Mouse (Mus musculus) liver, embryonic 14.5 days (tissue): ENCODE data around the gene Astn2. TPM values are rescaled to one million over a fixed set of nuclear protein-coding genes. Genes with fewer than 3 reads are reported as not detected.
"Not testable (repeated sequence)": the region's sequence is repeated elsewhere in the genome, so short reads cannot be mapped to it uniquely, and the experiment has no call there.

Experiments
- ATAC-seq: fragments of 200-750 bp; cut with Nextera tagmentation; 2 replicates; pipeline ENCODE4 v1.8.0; 2017; ENCODE audit warnings: moderate number of reproducible peaks, mild to moderate bottlenecking, moderate library complexity; ENCODE audit not compliant: insufficient read depth
- DNase-seq, 3 experiments: peaks; one replicate each; pipeline ENCODE4 v3.0.0-alpha.2; 2012 to 2013; ENCODE audit warnings: low read depth in 3 of 3, low spot score in 3 of 3
- H3K27ac ChIP-seq: fragments of 300-500 bp; sonication (generic); 2 replicates; pipeline ENCODE4 v1.5.1; 2014; ENCODE audit warnings: moderate library complexity, mild to moderate bottlenecking, control low read depth, inconsistent platforms
- H3K27me3 ChIP-seq: fragments of 300-500 bp; sonication (generic); 2 replicates; pipeline ENCODE4 v1.6.1; 2014; ENCODE audit warnings: mild to moderate bottlenecking, low read length, moderate library complexity; ENCODE audit not compliant: control insufficient read depth, insufficient read depth
- H3K36me3 ChIP-seq: fragments of 300-500 bp; sonication (generic); replicated peaks from 2 replicates; pipeline ENCODE4 v1.6.1; 2014; ENCODE audit warnings: low read depth; ENCODE audit not compliant: control insufficient read depth, insufficient read depth
- H3K4me1 ChIP-seq, 2 experiments: fragments of 200-500 bp in 1 of 2; fragments of 300-500 bp in 1 of 2; sonication (generic) in 1 of 2; replicated peaks; 2 replicates each; pipeline ENCODE4 v1.6.1; 2012 to 2014; ENCODE audit warnings: antibody characterized with exemption in 1 of 2, inconsistent platforms in 1 of 2, low read length in 1 of 2; ENCODE audit not compliant: control insufficient read depth in 2 of 2, insufficient read depth in 2 of 2
- H3K4me2 ChIP-seq: fragments of 300-500 bp; sonication (generic); 2 replicates; pipeline ENCODE4 v1.6.1; 2014; ENCODE audit warnings: low read depth, mild to moderate bottlenecking, control low read depth, moderate library complexity
- H3K4me3 ChIP-seq, 2 experiments: fragments of 200-500 bp in 1 of 2; fragments of 300-500 bp in 1 of 2; sonication (generic) in 1 of 2; 2 replicates each; pipeline ENCODE4 v1.5.1; 2012 to 2014; ENCODE audit warnings: low read depth in 2 of 2, low read length in 2 of 2, mild to moderate bottlenecking in 2 of 2, control low read depth in 1 of 2, inconsistent platforms in 1 of 2, moderate library complexity in 1 of 2; ENCODE audit not compliant: insufficient read depth in 1 of 2
- H3K9ac ChIP-seq: fragments of 300-500 bp; sonication (generic); replicated peaks from 2 replicates; pipeline ENCODE4 v1.6.1; 2014; ENCODE audit warnings: mild to moderate bottlenecking, control low read depth, moderate library complexity
- H3K9me3 ChIP-seq: fragments of 300-500 bp; sonication (generic); 2 replicates; pipeline ENCODE4 v1.6.1; 2016; ENCODE audit warnings: low read length, mixed read lengths; ENCODE audit not compliant: control insufficient read depth
- CTCF ChIP-seq: IDR thresholded peaks from 2 replicates; pipeline ENCODE4 v1.5.1; 2016; ENCODE audit warnings: antibody characterized with exemption, low read depth, control low read depth
- EP300 ChIP-seq: IDR thresholded peaks from 2 replicates; pipeline ENCODE4 v1.6.1; 2016; ENCODE audit warnings: antibody characterized with exemption, low read depth
- WGBS: fragments of 180-500 bp; shearing (Covaris S2); extraction: QIAGEN DNeasy Blood & Tissue Kit; methylation state at CpG from one replicate; pipeline ENCODE4 v1.1.7; 2014; ENCODE audit not compliant: insufficient replicate concordance; 5-methylcytosine and 5-hydroxymethylcytosine counted together
- polyA plus RNA-seq, 2 experiments: library from polyadenylated mRNA; depleted of rRNA in 1 of 2; stranded (reverse) in 1 of 2; unstranded in 1 of 2; fragments of >200 nt; fragmentation: Nextera tagmentation in 1 of 2; extraction: Ambion mirVana in 1 of 2; gene quantifications; 2 replicates each; pipeline versions ENCODE4 v1.2.1 to v1.2.3; 2012 to 2014

Astn2 gene
- polyA plus RNA-seq, 2 experiments = 0.16 TPM; not detected in 1

DNA sequence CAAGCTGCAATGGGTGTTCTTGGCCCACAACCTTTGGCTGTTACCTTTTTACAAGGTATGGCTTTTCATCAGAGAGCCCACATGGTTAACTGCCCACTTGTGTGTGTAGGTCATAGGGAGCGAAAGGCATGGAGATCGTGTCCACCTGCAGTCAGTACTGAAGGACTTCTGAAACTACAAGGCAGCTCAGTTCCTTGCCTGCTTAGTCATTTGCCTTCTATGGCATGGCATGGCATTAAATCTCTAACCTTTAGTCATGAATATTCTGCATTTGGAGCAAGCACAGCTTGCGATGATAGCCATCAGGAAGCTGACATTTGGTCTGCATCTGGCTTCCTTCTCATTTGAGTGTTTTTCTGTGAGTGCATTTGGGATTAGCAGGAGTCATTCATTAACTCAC, 720.0 kb downstream of the Astn2 start:
- H3K4me2 ChIP-seq = no peak overlapping the region
- no peaks in the 10 kb centered on the region; a peak in 1 of 4 replicates for H3K4me1 ChIP-seq
- no peak overlapping the region for H3K27ac ChIP-seq
- no peaks in the 10 kb centered on the region for H3K9me3 ChIP-seq
- no peak overlapping the region for H3K4me3 ChIP-seq
- no peaks in the 10 kb centered on the region for H3K27me3 ChIP-seq
- TF ChIP-seq EP300 (no peak), CTCF (no peak)
- DNase-seq (no peak), ATAC-seq (no peak)
- H3K36me3 ChIP-seq = no peaks in the 10 kb centered on the region
- H3K9ac ChIP-seq = no peak overlapping the region
- 61% methylated on average over 3 of the region's 3 CpGs for WGBS

DNA sequence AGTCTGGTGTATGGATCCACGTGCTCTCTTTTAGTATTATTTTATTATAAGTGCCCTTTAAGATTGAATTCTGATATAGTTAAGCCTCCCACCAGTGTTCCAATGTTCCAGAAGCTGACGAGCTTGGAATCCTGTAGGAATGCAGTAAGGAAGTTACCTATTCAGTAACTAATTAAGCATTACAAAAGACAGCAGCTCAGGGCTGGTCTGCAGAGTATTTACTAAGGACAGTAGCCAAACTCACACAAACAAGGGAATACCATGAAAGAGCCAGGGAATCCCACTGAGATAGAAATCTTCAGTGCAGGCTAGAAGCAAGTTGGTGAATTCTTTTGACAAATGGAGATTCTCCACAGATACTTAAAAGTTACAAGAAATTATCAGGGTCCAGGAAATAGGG, 724.6 kb downstream of the Astn2 start:
- not testable (repeated sequence) for H3K36me3 ChIP-seq, H3K4me1 ChIP-seq, H3K27me3 ChIP-seq, H3K4me2 ChIP-seq, H3K9ac ChIP-seq, H3K27ac ChIP-seq, H3K4me3 ChIP-seq, H3K9me3 ChIP-seq, ATAC-seq, DNase-seq
- WGBS = 42% methylated on average over 2 of the region's 2 CpGs

DNA sequence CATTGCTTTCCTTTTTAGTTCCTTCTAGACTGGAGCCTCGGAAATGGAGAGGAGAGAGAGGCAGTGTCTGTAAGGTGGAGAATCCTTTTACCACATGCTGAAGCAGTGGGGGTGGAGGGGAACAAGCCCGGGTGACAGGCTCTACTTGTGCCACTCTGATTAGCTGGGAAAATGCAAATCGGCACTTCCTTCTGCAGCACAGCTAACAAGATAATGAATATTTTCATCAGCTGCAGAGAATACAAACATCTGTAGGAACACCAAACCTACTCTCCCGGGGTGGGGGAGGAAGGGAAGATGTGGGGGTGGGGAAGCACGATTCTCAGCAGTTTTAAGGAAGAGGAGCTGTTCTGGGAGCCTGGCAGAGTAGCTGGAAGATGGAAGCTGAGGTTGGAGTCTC, 725.5 kb downstream of the Astn2 start:
- H3K4me1 ChIP-seq = no peaks in the 10 kb centered on the region
- no peaks in the 10 kb centered on the region for H3K9me3 ChIP-seq
- no peaks in the 10 kb centered on the region for H3K27me3 ChIP-seq
- no peak overlapping the region for H3K4me3 ChIP-seq
- no peak overlapping the region for H3K4me2 ChIP-seq
- WGBS = 17% methylated on average over 5 of the region's 5 CpGs
- H3K9ac ChIP-seq = no peak overlapping the region
- no peaks in the 10 kb centered on the region for H3K36me3 ChIP-seq
- no peak for TF ChIP-seq CTCF
- no peak for TF ChIP-seq EP300
- DNase-seq = no peak
- H3K27ac ChIP-seq = no peak overlapping the region
- no peak for ATAC-seq

DNA sequence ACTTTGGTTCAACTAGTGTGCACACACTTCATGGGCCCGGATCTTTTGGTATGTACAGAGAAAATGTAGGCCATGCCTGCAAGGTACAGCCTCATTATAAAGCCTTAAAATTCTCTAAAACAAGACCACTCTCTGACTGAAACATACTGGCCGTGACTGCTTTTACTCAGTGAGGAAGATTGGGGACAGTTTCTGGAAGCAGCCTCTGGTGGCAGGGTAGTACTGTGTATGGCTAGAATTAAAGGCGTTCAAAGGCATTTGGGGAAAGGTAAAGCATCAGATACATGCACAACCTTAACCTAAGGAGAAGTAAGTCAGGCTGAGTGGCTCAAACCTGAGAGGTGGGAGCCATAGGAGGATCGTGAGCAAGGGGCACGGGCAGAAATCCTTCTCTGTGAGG, 725.9 kb downstream of the Astn2 start:
- no peak overlapping the region for H3K4me3 ChIP-seq
- DNase-seq = no peak
- no peaks in the 10 kb centered on the region for H3K36me3 ChIP-seq
- H3K27ac ChIP-seq = no peak overlapping the region
- H3K9ac ChIP-seq = no peak overlapping the region
- no peaks in the 10 kb centered on the region for H3K27me3 ChIP-seq
- no peaks in the 10 kb centered on the region for H3K9me3 ChIP-seq
- TF ChIP-seq CTCF = no peak
- TF ChIP-seq EP300 = no peak
- no peak for ATAC-seq
- no peaks in the 10 kb centered on the region for H3K4me1 ChIP-seq
- WGBS = 43% methylated on average over 5 of the region's 5 CpGs
- H3K4me2 ChIP-seq = no peak overlapping the region

DNA sequence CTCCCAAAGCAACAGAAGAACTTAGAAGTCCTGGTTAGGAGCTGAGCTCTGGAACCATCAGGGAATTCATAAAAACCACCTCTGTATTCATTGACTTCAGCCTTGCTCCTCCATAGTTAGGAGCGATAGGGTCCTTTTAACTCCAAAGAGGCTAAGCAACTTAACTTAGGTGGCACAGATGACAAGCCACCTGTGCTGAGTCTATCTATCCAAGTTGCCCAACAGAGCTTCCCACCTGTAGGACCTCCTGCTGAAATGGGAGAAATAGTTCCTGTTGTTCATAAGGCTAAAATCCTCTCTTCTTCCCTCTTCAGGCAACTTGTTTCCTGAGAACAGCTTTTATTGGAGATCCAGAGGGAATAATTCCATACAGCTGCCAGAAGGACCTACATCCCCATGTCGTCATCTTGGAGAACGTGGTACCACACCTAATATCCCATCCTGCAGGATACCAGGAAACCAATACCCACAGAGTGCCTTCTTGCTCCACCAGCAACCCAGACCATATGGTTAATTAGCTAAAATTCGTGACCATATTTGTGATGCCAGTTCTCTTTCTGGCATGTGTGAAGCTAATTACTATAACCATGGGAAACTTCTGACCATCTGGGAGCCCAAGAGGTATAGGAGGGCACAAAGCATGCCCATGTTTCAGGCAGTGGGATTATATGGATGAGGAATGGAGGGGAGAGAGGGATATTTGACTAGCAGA, 730.0 kb downstream of the Astn2 start:
- H3K36me3 ChIP-seq = no peaks in the 10 kb centered on the region
- no peaks in the 10 kb centered on the region for H3K4me1 ChIP-seq
- DNase-seq (no peak), ATAC-seq (no peak)
- H3K9me3 ChIP-seq = no peaks in the 10 kb centered on the region
- no peak overlapping the region for H3K27ac ChIP-seq
- H3K4me3 ChIP-seq = no peak overlapping the region
- H3K4me2 ChIP-seq = no peak overlapping the region
- TF ChIP-seq CTCF = no peak
- TF ChIP-seq EP300 = no peak
- no peaks in the 10 kb centered on the region for H3K27me3 ChIP-seq
- H3K9ac ChIP-seq = no peak overlapping the region
- 75% methylated on average over 4 of the region's 4 CpGs for WGBS
